Mouse (Mus musculus) urinary bladder, postnatal 10 days (tissue): Measurements from ENCODE around the gene Fbl.
"Not testable (repeated sequence)": the region's sequence is repeated elsewhere in the genome, so short reads cannot be mapped to it uniquely, and the experiment has no call there.

Experiments used
- DNase-seq: peaks from one replicate; pipeline ENCODE4 v3.0.0; 2022; ENCODE audit warnings: low spot score

Fbl gene

GRCm38 (mm10) chr7:28169489-28170422 is at the start of gene Fbl:
TSS of gene Fbl (plus strand) at chr7:28169710.
- peak; percentile 69 for DNase-seq

GRCm38 (mm10) chr7:28129166-28129565 is 40.3 kb upstream of the Fbl start, which contains the start of gene 9530053A07Rik:
TSS of gene 9530053A07Rik (plus strand) at chr7:28129466.
- no peak for DNase-seq

GRCm38 (mm10) chr7:28137613-28138012 is 31.9 kb upstream of the Fbl start:
- DNase-seq = no peak

GRCm38 (mm10) chr7:28148263-28148662 is 21.2 kb upstream of the Fbl start:
- DNase-seq = no peak

GRCm38 (mm10) chr7:28149841-28150240 is 19.7 kb upstream of the Fbl start:
- no peak for DNase-seq

- DNase-seq = no peak
Observed at GRCm38 (mm10) chr7:28151584-28152221, 17.8 kb upstream of the Fbl start.

GRCm38 (mm10) chr7:28153595-28153994 is 15.9 kb upstream of the Fbl start:
- not testable (repeated sequence) for DNase-seq

GRCm38 (mm10) chr7:28159292-28159691 is 10.2 kb upstream of the Fbl start:
- DNase-seq = no peak

- DNase-seq = no peak
Observed at GRCm38 (mm10) chr7:28159893-28160292, 9.6 kb upstream of the Fbl start.

GRCm38 (mm10) chr7:28161163-28161749 is 8.3 kb upstream of the Fbl start:
- no peak for DNase-seq

GRCm38 (mm10) chr7:28165406-28165805 is 4.1 kb upstream of the Fbl start:
- DNase-seq = no peak

GRCm38 (mm10) chr7:28168320-28169115 is 992 bp upstream of the Fbl start:
- DNase-seq = no peak

GRCm38 (mm10) chr7:28175358-28175757 is 5.8 kb downstream of the Fbl start:
- DNase-seq = no peak

GRCm38 (mm10) chr7:28179228-28179627 is 9.7 kb downstream of the Fbl start, which contains the start of gene Dyrk1b:
TSS of gene Dyrk1b (plus strand) at chr7:28179469.
- peak; percentile 98 for DNase-seq

- DNase-seq = peak; percentile 70
Observed at GRCm38 (mm10) chr7:28179741-28180377, 10.3 kb downstream of the Fbl start.

GRCm38 (mm10) chr7:28180890-28181289 is 11.4 kb downstream of the Fbl start:
- DNase-seq = no peak

- DNase-seq = no peak
Observed at GRCm38 (mm10) chr7:28181376-28181775, 11.9 kb downstream of the Fbl start.

GRCm38 (mm10) chr7:28182320-28182719 is 12.8 kb downstream of the Fbl start:
- no peak for DNase-seq

- DNase-seq = no peak
Observed at GRCm38 (mm10) chr7:28185884-28186283, 16.4 kb downstream of the Fbl start.

- DNase-seq = no peak
Observed at GRCm38 (mm10) chr7:28186631-28187030, 17.1 kb downstream of the Fbl start.

- DNase-seq = no peak
Observed at GRCm38 (mm10) chr7:28191489-28191888, 22.0 kb downstream of the Fbl start.
